Mouse (Mus musculus): ENCODE results near the gene Ccdc117. TPM values are rescaled to one million over a fixed set of nuclear protein-coding genes. Genes with fewer than 3 reads are reported as not detected.
"Not testable (repeated sequence)": the region's sequence is repeated elsewhere in the genome, so short reads cannot be mapped to it uniquely, and the experiment has no call there.

The Ccdc117 gene
- total RNA-seq, 2 experiments from 2014 or later = 17.1 to 29.4 TPM

- peak; percentile 59 for ATAC-seq (replicated peaks; ENCODE audit: poor library complexity)
Measured at GRCm38 (mm10) chr11:5512099-5512725, 29.8 kb downstream of the Ccdc117 start.

- ATAC-seq (replicated peaks; ENCODE audit: poor library complexity) = not testable (repeated sequence)
Measured at GRCm38 (mm10) chr11:5510686-5511085, 31.3 kb downstream of the Ccdc117 start.

- ATAC-seq (replicated peaks; ENCODE audit: poor library complexity) = no peak
Measured at GRCm38 (mm10) chr11:5510099-5510391, 31.9 kb downstream of the Ccdc117 start.

- peak; percentile 52 for ATAC-seq (replicated peaks; ENCODE audit: poor library complexity)
Measured at GRCm38 (mm10) chr11:5509215-5510098, 32.5 kb downstream of the Ccdc117 start.

DNA sequence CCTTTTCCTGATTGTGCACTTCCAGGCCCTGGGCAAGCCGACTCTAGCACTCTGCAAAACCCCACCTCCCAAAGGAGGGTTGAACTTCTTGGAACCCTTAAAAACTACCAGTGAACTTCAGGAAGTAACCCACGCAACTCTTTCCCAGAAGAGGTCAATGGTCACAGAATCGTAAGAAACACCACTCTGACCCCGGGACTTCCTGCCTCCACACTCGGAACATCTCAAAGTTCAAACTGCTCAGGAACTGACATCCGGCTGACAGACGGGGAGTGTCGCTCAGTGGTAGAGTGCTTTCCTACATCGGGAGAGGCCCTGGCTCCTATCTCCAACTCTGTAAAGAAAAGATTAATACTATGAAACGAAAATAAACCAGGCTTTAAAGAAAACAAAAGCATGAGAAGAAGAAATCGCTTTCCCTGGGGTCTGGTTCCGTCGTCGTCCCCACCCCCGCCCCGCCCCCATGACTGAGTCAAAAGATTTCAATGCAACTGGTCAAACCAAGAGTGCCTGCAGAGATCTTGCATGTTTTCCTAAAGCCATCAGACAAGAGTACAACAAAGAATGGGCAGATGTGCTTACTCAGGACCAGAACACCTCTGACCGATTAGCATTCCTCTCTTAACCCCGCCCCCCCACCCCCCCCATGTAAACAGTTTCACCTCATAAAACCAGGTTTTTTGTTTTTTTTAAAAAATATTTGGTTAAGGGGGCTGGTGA, 36.0 kb downstream of the Ccdc117 start:
- peak; percentile 33 for ATAC-seq (replicated peaks; ENCODE audit: poor library complexity)

DNA sequence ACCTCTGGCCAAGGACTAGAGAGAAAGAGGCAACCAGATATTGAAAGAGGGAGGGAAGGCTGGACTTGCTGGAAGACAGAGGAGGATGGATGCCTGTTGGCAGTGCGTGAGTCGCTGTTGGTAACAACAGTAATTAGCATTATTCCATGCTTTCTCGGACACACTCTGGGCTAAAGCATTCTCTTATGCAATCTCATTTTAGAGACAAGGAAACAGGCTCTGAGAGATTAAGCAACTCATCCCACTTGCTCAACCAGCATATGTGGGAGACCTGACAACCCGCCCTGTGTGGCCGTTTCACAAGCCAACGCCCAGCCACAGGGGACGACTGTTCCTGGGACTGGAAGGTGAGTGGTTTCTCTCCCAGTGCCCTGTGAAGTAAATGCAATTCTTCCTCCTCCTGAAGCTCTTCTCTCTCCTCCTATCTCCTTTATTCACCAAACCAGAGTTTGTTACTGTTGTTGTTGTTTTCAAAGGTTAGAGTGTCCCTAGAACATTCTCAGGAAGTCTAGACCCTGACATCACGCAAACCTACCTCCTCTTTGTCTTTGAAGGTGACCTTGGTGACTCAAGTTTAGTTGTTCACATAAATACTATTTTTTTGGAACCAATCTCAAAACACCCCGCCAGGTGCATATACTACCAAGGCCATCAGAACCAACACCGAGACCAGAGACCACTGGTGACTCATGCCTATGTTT, 39.5 kb downstream of the Ccdc117 start:
- ATAC-seq (replicated peaks; ENCODE audit: poor library complexity) = peak; percentile 85

DNA sequence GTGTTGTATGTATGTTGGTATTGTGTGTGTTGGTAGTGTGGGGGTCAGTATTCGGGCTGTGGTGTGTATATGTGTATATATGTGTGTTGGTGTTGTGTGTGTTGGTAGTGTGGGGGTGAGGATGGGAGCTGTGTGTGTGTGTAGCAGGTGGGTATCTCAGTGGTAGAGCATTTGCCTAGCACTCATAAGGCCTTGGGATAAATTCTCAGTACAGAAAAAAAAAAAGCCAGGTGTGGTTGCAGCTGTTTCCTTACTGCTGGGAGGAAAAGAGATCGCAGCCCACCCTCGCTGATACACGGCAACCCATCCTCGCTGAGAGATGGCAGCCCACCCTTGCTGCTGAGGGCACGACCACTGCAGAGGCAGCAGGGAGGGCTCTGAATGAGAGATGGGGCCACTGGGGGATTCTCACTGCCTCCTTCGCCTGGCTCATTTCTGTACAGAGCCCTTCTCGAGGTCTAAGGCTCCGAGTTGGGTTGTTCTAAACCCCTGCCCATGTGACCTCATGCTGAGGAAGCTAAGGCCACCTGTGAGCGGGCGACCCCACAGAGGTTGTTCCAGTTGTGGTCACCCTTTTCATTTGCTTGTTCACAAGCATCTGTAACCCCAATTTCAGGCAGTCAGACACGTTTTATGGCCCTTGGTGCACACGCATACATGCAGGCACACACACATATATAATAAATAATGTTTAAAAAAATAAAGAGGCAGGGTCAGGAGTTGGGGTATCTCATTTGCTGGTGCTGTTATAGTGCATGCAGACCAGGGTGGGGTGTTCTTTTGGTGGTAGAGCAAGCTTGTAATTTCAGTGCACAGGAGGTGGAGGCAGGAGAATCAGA, 40.9 kb downstream of the Ccdc117 start:
- ATAC-seq (replicated peaks; ENCODE audit: poor library complexity) = no peak

DNA sequence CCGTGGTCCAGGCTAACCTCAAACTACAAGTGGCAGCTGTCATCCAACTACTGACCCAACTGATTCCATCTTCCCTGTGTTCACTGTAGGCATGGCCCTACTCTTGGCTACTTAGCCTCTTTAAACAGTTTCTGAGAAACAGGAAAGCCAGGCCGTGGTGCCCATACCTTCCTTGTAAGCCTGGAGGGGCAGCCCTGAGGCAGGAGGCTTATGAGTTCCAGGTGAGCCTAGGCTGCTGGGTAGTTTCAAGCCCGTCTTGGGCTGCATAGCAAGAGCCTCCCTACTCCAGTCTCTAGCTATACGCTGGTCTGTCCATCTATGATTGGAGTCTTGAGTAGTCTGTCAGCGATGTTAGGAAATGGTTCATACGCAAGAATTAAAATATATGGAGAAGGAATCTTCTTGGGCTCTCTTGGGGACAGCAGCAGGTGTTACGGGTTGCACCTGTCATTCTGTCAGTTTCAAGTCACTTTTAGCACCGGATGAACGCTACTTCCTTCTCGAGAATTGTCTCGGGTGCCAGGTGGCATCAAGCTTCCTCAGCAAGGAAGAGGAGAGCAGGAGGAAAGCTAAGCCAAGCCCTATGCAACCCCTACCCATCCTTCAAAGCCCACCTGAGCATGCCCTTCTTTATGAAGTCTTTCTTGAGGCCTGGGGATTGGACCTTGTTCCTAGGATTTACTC, 41.9 kb downstream of the Ccdc117 start:
- ATAC-seq (replicated peaks; ENCODE audit: poor library complexity) = no peak

- ATAC-seq (replicated peaks; ENCODE audit: poor library complexity) = no peak
Measured at GRCm38 (mm10) chr11:5498931-5499661, 42.9 kb downstream of the Ccdc117 start.

- ATAC-seq (replicated peaks; ENCODE audit: poor library complexity) = no peak
Measured at GRCm38 (mm10) chr11:5498422-5498821, 43.6 kb downstream of the Ccdc117 start.

DNA sequence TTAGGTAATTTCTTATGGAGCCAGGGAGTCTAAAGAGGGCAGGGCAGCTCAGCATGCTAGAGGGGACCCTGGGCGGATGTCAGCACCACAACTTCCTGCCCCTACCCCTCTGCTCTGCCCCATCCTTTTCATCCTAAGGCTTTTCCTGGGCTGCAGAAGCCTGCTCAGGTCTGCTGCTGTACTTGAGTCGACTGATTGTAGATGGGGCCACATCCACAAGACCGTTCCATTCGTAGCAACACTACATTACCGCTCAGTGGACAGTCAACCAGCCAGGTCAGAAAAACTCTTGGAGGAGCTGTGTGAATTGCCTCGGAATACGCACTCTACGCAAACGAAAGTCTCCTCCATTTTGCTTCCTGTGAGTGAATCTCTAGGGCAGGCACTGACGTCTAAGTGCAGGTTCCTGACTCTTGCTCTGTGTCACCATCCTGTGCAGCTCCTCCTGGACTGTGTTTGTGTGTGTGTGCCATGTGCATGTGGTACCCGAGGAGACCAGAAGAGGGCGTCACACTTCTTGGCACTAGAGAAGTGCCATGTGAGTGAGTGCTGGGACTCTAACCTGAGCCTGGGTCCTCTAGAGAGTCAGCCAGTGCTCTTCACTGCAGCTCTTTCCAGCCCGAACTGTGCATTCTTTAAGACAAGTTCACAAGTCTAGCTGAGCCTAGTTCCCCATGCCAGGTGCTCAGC, 45.3 kb downstream of the Ccdc117 start:
- ATAC-seq (replicated peaks; ENCODE audit: poor library complexity) = no peak; the same call in 1 of the 2 replicates

- no peak for ATAC-seq (replicated peaks; ENCODE audit: poor library complexity)
Measured at GRCm38 (mm10) chr11:5495906-5496305, 46.1 kb downstream of the Ccdc117 start.

DNA sequence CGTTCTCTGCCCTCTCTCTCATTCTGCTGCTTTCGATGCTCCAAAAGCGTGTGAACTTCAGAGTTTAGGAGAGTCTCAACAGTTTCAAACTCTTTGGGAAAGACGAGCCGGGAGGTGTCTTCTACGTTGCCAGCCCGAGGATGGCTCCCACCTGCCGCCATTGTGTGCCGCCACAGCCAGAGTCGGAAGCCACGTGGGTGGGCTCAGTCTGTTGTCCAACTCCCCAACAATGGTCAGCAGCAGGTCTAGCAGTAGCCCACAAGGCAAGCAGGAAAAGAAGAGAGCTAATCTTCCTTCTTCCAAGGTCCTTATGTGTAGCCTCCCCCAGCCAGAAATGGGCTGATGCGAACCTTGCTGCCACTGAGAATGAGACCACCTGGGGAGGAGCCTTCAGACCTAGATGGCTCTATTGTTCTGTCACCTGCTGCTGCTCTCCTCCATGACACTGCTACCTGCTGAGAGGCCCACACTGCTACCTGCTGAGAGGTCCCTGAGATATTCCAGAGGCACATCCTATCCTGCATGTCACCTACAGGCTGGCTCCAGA, 46.6 kb downstream of the Ccdc117 start:
- no peak for ATAC-seq (replicated peaks; ENCODE audit: poor library complexity)

- ATAC-seq (replicated peaks; ENCODE audit: poor library complexity) = no peak
Measured at GRCm38 (mm10) chr11:5493869-5494268, 48.1 kb downstream of the Ccdc117 start.

DNA sequence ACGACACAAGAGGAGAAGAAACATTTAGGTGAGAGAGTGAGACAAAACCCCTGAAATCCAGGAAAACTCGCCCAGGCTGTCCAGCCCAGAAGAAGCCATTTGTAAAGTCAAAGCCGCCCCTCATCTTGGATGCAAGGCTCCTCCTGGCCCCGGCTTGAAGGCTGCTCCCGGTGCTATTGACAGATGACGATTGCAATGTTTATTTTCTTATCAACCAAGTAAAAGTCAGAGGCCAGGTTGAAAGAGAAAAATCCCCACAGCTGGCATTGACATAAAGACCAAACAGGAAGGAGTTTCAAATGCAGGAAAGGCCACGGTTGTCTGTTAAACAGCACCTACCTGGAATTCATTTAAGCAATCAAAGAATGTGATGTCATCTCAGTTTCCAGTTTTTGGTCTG, 50.1 kb downstream of the Ccdc117 start:
- ATAC-seq (replicated peaks; ENCODE audit: poor library complexity) = no peak

DNA sequence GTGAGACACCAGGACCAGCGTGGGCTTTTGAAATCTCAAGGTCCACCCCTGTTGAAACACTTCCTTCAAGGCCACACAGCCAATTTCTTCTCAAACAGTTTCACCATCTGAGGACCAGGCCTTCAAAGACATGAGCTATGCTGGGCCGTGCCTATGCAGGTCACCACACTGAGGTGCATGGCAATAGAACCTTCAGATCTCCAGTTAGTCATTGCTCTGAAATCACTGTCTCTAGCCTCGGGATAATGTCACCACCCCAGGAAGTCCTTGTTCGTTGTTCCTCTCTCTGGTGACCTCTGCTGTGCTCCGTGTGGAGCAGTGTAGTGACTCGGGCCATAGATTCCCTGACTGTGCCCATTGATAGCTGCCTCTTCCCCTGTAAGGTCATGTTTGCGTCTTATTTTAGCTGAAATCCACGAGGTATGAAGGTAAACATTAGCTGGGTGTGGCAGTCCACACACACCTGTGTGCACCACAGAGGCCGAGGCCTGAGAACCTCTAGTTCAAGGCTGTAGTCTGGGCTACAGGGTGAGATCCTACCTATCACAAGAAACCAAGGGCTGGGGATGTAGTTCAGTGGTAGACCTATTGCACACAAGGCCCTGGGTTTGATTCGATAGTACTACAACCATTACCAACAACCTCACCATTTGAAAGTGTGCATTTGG, 50.9 kb downstream of the Ccdc117 start:
- ATAC-seq (replicated peaks; ENCODE audit: poor library complexity) = peak; percentile 34; the same call in 1 of the 2 replicates

DNA sequence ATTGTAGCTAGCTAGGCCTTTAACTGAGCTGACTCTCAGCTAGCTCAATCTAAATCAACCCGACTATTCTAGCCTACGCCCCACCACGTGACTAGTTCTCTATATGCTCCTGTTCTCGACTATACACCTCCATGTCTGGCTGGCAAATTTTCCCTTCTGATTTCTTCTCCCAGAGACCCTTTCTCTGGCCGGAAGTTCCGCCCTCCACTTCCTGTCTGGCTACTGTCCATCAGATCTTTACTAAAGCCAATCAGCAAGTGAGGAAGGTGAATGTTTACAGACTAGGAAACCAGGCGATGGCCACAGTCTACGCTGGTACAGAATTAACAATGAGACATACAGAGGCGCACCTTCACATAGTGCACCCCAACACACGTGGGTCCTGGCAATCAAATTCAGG, 52.6 kb downstream of the Ccdc117 start:
- not testable (repeated sequence) for ATAC-seq (replicated peaks; ENCODE audit: poor library complexity)

All from megakaryocyte progenitor cell, adult 5-6 weeks (primary cell).